Mouse (Mus musculus): ENCODE results near the gene Hoga1. TPM values are rescaled to one million over a fixed set of nuclear protein-coding genes. Genes with fewer than 3 reads are reported as not detected.

Hoga1 gene
- 7.6 and 8.7 TPM in 2 replicates for polyA plus RNA-seq (2012; rRNA removed)

GRCm38 (mm10) chr19:42045269-42046102 is at the start of gene Hoga1:
Gene Hoga1 (plus strand): TSS chr19:42045610.
- peak within 1 kb of the TSS; percentile 60 for H3K4me3 ChIP-seq (replicated peaks; ENCODE audit: extremely low read depth, low read depth, low read length)
- peak; percentile 72 for DNase-seq
- WGBS: 20% methylated on average over 23 of the region's 23 CpGs
- peaks cover 4% of the 10 kb centered on the region for H3K4me1 ChIP-seq (ENCODE audit: control insufficient read depth, insufficient read depth, low read length)
- TF ChIP-seq POLR2A (IDR thresholded peaks at IDR 0.05; ENCODE audit: borderline replicate concordance, extremely low read depth, low read depth, low read length) (peak; percentile 54; the same call in 1 of the 2 replicates), CTCF (IDR thresholded peaks at IDR 0.05; ENCODE audit: insufficient read depth, low read length) (peak; percentile 90)

- 83% methylated on average over 10 of the region's 10 CpGs for WGBS
- DNase-seq: no peak
- no peak overlapping the region for H3K4me3 ChIP-seq (replicated peaks; ENCODE audit: extremely low read depth, low read depth, low read length)
- TF ChIP-seq POLR2A (IDR thresholded peaks at IDR 0.05; ENCODE audit: borderline replicate concordance, extremely low read depth, low read depth, low read length) (no peak), CTCF (IDR thresholded peaks at IDR 0.05; ENCODE audit: insufficient read depth, low read length) (no peak)
- H3K4me1 ChIP-seq (ENCODE audit: control insufficient read depth, insufficient read depth, low read length): peaks cover 7% of the 10 kb centered on the region; the same call in 1 of the 2 replicates
Measured at GRCm38 (mm10) chr19:41997090-41997489, 48.3 kb upstream of the Hoga1 start.

- TF ChIP-seq CTCF (IDR thresholded peaks at IDR 0.05; ENCODE audit: insufficient read depth, low read length): no peak
- no peak for TF ChIP-seq POLR2A (IDR thresholded peaks at IDR 0.05; ENCODE audit: borderline replicate concordance, extremely low read depth, low read depth, low read length)
- no peaks in the 10 kb centered on the region; the same call in 1 of the 2 replicates for H3K4me1 ChIP-seq (ENCODE audit: control insufficient read depth, insufficient read depth, low read length)
- DNase-seq: no peak
- WGBS: 65% methylated on average over 9 of the region's 9 CpGs
- H3K4me3 ChIP-seq (replicated peaks; ENCODE audit: extremely low read depth, low read depth, low read length): no peak overlapping the region
Measured at GRCm38 (mm10) chr19:41998770-41999548, 46.5 kb upstream of the Hoga1 start.

GRCm38 (mm10) chr19:41999688-42000283 is 45.6 kb upstream of the Hoga1 start:
- H3K4me1 ChIP-seq (ENCODE audit: control insufficient read depth, insufficient read depth, low read length): no peaks in the 10 kb centered on the region; the same call in 1 of the 2 replicates
- no peak for TF ChIP-seq CTCF (IDR thresholded peaks at IDR 0.05; ENCODE audit: insufficient read depth, low read length)
- no peak for TF ChIP-seq POLR2A (IDR thresholded peaks at IDR 0.05; ENCODE audit: borderline replicate concordance, extremely low read depth, low read depth, low read length)
- no peak overlapping the region for H3K4me3 ChIP-seq (replicated peaks; ENCODE audit: extremely low read depth, low read depth, low read length)
- no peak for DNase-seq
- 64% methylated on average over 4 of the region's 4 CpGs for WGBS

GRCm38 (mm10) chr19:42000446-42000958 is 44.9 kb upstream of the Hoga1 start:
- DNase-seq: no peak
- TF ChIP-seq CTCF (IDR thresholded peaks at IDR 0.05; ENCODE audit: insufficient read depth, low read length) (no peak), POLR2A (IDR thresholded peaks at IDR 0.05; ENCODE audit: borderline replicate concordance, extremely low read depth, low read depth, low read length) (no peak)
- Histone ChIP-seq H3K4me1 (ENCODE audit: control insufficient read depth, insufficient read depth, low read length) (peaks cover 3% of the 10 kb centered on the region), H3K4me3 (replicated peaks; ENCODE audit: extremely low read depth, low read depth, low read length) (no peak overlapping the region)
- WGBS: 28% methylated on average over 4 of the region's 4 CpGs

- peaks cover 3% of the 10 kb centered on the region for H3K4me1 ChIP-seq (ENCODE audit: control insufficient read depth, insufficient read depth, low read length)
- WGBS: 82% methylated on average over 12 of the region's 12 CpGs
- no peak overlapping the region for H3K4me3 ChIP-seq (replicated peaks; ENCODE audit: extremely low read depth, low read depth, low read length)
- DNase-seq: no peak
- TF ChIP-seq POLR2A (IDR thresholded peaks at IDR 0.05; ENCODE audit: borderline replicate concordance, extremely low read depth, low read depth, low read length) (no peak), CTCF (IDR thresholded peaks at IDR 0.05; ENCODE audit: insufficient read depth, low read length) (no peak)
Measured at GRCm38 (mm10) chr19:42001253-42001980, 44.0 kb upstream of the Hoga1 start.

GRCm38 (mm10) chr19:42004258-42004657 is 41.2 kb upstream of the Hoga1 start:
- TF ChIP-seq CTCF (IDR thresholded peaks at IDR 0.05; ENCODE audit: insufficient read depth, low read length): no peak
- no peak for TF ChIP-seq POLR2A (IDR thresholded peaks at IDR 0.05; ENCODE audit: borderline replicate concordance, extremely low read depth, low read depth, low read length)
- Histone ChIP-seq H3K4me1 (ENCODE audit: control insufficient read depth, insufficient read depth, low read length) (peaks cover 3% of the 10 kb centered on the region), H3K4me3 (replicated peaks; ENCODE audit: extremely low read depth, low read depth, low read length) (no peak overlapping the region)
- 62% methylated on average over 6 of the region's 6 CpGs for WGBS
- no peak for DNase-seq

GRCm38 (mm10) chr19:42005616-42006015 is 39.8 kb upstream of the Hoga1 start:
- H3K4me1 ChIP-seq (ENCODE audit: control insufficient read depth, insufficient read depth, low read length): peaks cover 3% of the 10 kb centered on the region
- no peak for DNase-seq
- no peak overlapping the region for H3K4me3 ChIP-seq (replicated peaks; ENCODE audit: extremely low read depth, low read depth, low read length)
- no peak for TF ChIP-seq CTCF (IDR thresholded peaks at IDR 0.05; ENCODE audit: insufficient read depth, low read length)
- TF ChIP-seq POLR2A (IDR thresholded peaks at IDR 0.05; ENCODE audit: borderline replicate concordance, extremely low read depth, low read depth, low read length): no peak
- WGBS: 31% methylated on average over 3 of the region's 3 CpGs

Measured in lung, adult 2 months (tissue).